8 mouse cellular contexts compared by ENCODE assay signal in the genomic region with DNA sequence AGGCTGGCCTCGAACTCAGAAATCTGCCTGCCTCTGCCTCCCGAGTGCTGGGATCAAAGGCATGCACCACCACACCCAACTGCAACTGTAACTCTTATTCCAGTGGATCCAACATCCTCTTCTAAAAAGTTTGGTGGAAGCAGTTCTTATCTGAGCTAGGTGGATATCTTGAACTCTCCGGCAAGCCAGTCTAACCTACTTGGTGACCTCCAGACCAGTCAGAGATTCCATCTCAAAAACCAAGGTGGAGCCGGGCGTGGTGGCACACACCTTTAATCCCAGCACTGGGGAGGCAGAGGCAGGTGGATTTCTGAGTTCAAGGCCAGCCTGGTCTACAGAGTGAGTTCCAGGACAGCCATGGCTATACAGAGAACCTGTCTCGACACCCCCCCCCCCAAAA. TPM values are rescaled to one million over a fixed set of nuclear protein-coding genes. Genes with fewer than 3 reads are reported as not detected.
"Had no signal": no experiment of that assay in that cellular context is flagged by ENCODE, and none has a peak within 500 bp of the region (broad histone marks: within the 10 kb centered on the region; RNA-seq: fewer than 3 reads in every experiment).

No protein-coding gene starts in this region.

RNA-seq across cellular contexts. Expression of gene Rtn4rl2, which starts 10.2 kb away (rescaled TPM):
- total RNA-seq: liver, adult 2 months; megakaryocyte progenitor cell, adult 5-6 weeks; megakaryocyte, adult 5-6 weeks; megakaryocyte-erythroid progenitor cell, adult 5-6 weeks; monocyte, adult 5-6 weeks had no signal
- polyA plus RNA-seq: liver, embryonic 13.5 days; liver, embryonic 16.5 days; macrophage had no signal

RNA-seq across cellular contexts. Expression of gene Slc43a1, which starts 58.0 kb away (rescaled TPM):
- total RNA-seq: monocyte, adult 5-6 weeks had no signal
